ENCODE assay signal across 20 mouse cellular contexts in genomic region chr1:87920056-87920614, GRCm38 (mm10).
"Had no signal": no experiment of that assay in that cellular context is flagged by ENCODE, and none has a peak within 500 bp of the region (broad histone marks: within the 10 kb centered on the region; RNA-seq: fewer than 3 reads in every experiment).

No protein-coding gene starts in this region.

- H3K27me3 ChIP-seq: limb, embryonic 12.5 days; limb, embryonic 15.5 days; midbrain, embryonic 12.5 days; midbrain, embryonic 15.5 days; neural tube, embryonic 12.5 days; neural tube, embryonic 15.5 days had no signal

- H3K4me3 ChIP-seq: limb, embryonic 12.5 days; limb, embryonic 15.5 days; midbrain, embryonic 12.5 days; midbrain, embryonic 15.5 days; neural tube, embryonic 12.5 days; neural tube, embryonic 15.5 days had no signal

- H3K9ac ChIP-seq: limb, embryonic 12.5 days; limb, embryonic 15.5 days; liver, embryonic 14.5 days; liver, postnatal 0 days; lung, embryonic 14.5 days; midbrain, embryonic 12.5 days; midbrain, embryonic 15.5 days; neural tube, embryonic 12.5 days; neural tube, embryonic 15.5 days had no signal

- H3K27ac ChIP-seq: kidney, postnatal 0 days; limb, embryonic 12.5 days; limb, embryonic 15.5 days; liver, embryonic 14.5 days; macrophage; midbrain, embryonic 12.5 days; midbrain, embryonic 15.5 days; neural tube, embryonic 12.5 days; neural tube, embryonic 15.5 days; stomach, postnatal 0 days had no signal

- H3K4me2 ChIP-seq: limb, embryonic 12.5 days; limb, embryonic 15.5 days; liver, embryonic 11.5 days; lung, embryonic 14.5 days; midbrain, embryonic 12.5 days; midbrain, embryonic 15.5 days; neural tube, embryonic 12.5 days; neural tube, embryonic 15.5 days had no signal

- DNase-seq: left cerebral cortex, postnatal 4 days; liver, postnatal 0 days; lung, embryonic 14.5 days; right cerebral cortex, adult 18-20 months; thymus, adult 2 months; thymus, postnatal 14 days; thymus, postnatal 4 days had no signal

- H3K4me1 ChIP-seq: limb, embryonic 12.5 days; limb, embryonic 15.5 days; midbrain, embryonic 12.5 days; midbrain, embryonic 15.5 days; neural tube, embryonic 12.5 days; neural tube, embryonic 15.5 days had no signal

- H3K9me3 ChIP-seq: limb, embryonic 12.5 days; limb, embryonic 15.5 days; midbrain, embryonic 12.5 days; midbrain, embryonic 15.5 days; neural tube, embryonic 12.5 days; neural tube, embryonic 15.5 days had no signal

- ATAC-seq: hindbrain, embryonic 16.5 days; liver, postnatal 0 days; lung, postnatal 0 days; midbrain, embryonic 15.5 days had no signal
